Mouse (Mus musculus) right cerebral cortex, postnatal 36 days (tissue): ENCODE measurements around the gene Xrcc4.
"Not testable (repeated sequence)": the region's sequence is repeated elsewhere in the genome, so short reads cannot be mapped to it uniquely, and the experiment has no call there.

Source experiments
- DNase-seq, 2 experiments: peaks; one replicate each; pipeline ENCODE4 v3.0.0; 2022; ENCODE audit warnings: low spot score in 2 of 2, mixed read lengths in 1 of 2

Gene Xrcc4

DNA sequence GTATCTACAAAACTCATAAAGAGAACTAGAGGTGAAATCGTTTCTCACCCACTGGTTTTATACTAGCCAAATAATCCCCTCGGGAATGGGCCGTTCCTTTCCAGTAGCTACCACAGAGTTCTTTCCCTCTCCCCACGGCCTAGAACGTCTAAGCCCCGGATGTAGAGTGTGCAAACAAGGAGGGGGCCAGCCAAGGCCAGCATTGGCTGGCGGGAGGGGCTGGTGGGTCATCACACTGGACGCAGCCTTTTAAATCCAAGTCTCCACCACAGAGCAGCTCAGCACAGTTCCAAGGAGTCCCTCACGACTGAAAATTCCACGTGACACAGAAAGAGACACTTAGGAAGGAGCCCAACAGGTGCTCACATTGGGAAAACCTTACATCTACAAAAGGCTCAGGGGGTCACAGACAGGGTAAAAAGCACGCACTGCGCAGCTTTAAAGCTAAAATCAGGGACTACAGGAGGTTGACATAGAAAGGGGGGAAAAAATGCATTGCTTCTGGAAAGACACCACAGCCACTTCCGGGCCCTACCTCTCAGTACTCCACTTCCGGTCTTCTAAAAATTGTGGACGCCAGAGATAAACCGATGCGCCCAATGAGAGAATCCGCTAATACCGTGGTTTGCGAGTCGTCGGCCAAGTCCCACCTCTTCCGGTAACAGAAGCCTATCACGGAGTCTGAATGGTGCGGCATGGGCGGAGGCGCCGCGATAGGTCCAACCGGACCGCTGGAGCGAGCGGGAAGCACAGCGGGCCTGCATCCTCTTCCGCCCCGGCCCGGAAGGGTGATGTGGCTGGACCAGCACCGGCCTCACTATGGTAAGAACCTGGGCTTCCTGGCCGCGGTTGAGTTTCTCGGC, at the start of gene Xrcc4, which contains the start of gene Tmem167:
Xrcc4 (minus strand) TSS at position 647 of the 863 bp plus-strand sequence.
Tmem167 (plus strand) TSS at position 162 of the 863 bp plus-strand sequence.
- peak; percentile 97 to 99 for DNase-seq

DNA sequence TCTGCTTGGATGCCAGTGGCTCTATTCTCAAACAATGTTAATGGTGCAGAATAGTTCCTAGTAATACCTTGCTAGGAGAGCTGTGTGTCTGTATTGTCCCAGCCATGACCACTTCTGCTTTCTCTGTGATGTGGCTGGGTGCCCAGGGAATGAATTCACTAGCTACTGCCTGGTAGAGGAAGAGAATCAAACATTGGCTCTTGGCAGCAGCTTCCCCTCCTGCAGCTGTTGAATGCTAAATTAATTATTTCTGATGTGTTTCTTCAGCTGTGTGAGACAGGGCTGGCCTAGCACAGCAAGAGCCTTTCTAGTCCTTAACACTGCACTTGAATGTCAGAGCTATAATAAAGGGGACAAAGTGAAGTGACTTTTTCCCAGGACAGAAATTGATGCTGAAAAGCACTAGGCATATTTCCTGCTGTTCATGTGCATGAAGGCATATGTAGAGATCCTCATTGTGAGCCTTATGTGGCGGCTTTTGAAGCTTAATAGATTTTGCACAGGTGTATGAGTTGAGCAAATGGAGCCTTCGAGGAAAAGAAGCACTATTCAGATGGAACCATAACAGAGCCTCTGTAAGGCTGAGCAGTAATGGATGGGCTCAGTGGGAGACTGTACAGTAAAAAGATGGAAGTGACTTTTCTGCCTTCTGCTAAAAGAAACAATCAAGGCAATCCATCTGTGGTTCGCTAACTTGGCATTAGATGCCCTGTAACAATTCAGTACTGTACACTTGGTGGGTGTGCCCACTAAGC, 46.9 kb upstream of the Xrcc4 start:
- DNase-seq, result peak; percentile 20 to 23

DNA sequence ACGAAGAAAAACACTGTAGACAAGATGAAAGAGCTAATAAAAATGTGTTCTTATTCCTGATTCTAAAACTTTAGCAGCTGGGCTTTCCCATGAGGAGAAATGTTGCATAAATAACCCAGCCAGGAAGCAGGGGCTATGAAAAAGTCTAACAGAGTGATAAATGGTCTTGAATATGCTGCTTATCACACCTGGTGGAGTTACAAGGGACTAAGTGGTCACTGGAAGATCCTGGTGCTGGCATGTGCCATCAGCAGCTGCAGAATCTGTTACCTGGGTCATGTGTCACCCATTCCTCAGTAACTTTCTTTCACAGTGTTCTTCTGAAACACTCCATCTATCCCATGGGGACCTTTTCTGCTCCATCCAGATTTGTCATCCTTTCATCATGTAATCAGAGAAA, 22.3 kb upstream of the Xrcc4 start:
- no peak for DNase-seq

- not testable (repeated sequence) for DNase-seq
These were observed 19.3 kb upstream of the Xrcc4 start for GRCm38 (mm10) chr13:90108746-90109145.

- peak in 1 of 2 experiments; percentile 9 for DNase-seq
These were observed 16.7 kb upstream of the Xrcc4 start for GRCm38 (mm10) chr13:90106139-90106538.

- no peak for DNase-seq
These were observed 12.1 kb upstream of the Xrcc4 start for GRCm38 (mm10) chr13:90101514-90101913.

- no peak for DNase-seq
These were observed 396 bp upstream of the Xrcc4 start for GRCm38 (mm10) chr13:90089825-90090183.

- no peak for DNase-seq
These were observed 27.5 kb downstream of the Xrcc4 start for GRCm38 (mm10) chr13:90061877-90062276.

DNA sequence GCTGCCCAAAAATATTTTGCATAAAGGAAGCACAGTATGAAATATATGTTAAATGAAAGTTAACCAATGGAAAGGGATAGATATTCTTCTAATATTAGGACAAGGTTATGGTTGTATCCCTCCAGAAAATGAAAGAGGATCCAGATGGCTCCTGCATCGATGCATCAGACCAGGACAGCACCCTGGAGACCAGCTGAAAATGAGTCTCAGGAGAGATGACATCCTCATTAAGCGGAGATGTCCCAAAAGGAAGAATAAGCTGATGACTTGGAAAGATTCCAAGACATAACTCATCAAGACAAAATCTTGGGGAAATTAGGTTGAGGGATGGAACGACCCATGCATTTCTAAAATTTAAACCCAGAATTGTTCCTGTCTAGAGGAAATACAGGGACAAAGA, 37.0 kb downstream of the Xrcc4 start:
- DNase-seq, result no peak

- DNase-seq, result no peak
These were observed 37.7 kb downstream of the Xrcc4 start for GRCm38 (mm10) chr13:90051735-90052134.

DNA sequence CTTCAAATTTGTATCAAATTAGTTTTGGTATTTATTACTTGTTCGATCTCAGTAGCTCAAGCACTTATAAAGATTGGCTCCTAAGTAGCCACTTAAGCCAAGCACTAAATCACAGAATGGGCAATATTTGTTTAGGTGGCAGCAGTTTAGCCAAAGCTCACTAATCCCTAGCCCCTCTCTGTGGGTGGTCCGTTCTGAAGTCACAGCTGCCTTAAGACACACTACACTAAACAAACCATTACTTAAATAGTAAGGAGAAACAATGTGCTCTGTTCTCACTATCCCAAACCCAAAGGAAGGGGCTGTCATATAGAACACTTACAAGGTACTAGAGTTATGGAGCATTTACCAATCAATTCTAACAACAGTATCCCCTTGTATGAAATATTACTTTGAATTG, 49.8 kb downstream of the Xrcc4 start:
- DNase-seq, result no peak

DNA sequence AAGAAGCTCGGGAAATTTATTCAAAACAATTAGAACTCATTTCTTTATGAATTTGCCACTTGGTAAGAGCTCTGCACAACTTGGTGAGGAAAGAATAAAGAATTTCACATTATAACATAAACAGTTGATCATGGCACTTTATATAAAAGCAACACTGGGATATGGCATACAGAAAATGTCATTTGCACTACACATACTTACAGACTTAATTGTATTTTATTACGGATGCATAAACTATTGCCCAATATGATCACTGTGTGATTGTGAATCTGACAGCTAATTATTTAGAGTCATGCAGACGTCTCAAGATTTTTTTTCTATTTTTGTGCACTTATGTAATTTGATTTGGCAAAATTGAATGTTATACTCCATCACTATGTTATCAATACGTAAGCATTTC, 56.4 kb downstream of the Xrcc4 start:
- no peak for DNase-seq

DNA sequence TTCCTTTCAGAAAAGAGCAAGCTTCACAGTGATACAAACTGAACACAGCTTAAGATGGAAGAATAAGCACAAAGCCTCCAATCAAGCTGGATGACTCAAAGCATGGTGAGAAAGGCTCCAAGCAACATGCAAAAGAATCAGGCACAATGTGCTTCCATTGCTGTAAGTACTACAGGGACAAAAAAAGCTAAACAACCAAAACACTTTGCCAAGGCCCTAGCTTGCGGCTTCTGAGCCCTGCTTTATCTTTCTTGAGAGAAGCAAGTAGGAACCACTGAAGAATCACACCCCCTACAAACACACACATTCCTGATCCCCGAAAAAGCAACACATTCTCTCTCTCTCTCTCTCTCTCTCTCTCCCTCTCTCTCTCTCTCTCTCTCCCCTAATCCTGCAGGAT, 56.9 kb downstream of the Xrcc4 start:
- DNase-seq, result no peak

DNA sequence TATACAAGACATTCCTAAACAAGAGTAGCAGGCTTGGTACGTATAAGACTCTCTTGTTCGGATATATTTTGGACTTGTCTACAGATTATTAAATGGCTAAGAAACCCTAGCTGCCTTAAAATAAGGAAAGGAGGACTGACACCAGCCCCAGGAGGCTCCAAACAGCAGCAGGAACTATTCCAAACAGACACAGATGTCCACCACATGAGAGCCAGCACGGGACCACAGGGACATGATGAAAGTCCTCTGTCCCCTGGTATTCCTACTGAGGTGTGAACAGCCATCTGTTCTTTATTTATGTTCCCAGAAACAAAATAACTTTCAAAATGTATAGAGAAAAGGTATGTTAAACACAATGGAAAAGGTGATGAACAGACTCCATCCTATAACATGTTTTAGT, 58.5 kb downstream of the Xrcc4 start:
- no peak for DNase-seq

DNA sequence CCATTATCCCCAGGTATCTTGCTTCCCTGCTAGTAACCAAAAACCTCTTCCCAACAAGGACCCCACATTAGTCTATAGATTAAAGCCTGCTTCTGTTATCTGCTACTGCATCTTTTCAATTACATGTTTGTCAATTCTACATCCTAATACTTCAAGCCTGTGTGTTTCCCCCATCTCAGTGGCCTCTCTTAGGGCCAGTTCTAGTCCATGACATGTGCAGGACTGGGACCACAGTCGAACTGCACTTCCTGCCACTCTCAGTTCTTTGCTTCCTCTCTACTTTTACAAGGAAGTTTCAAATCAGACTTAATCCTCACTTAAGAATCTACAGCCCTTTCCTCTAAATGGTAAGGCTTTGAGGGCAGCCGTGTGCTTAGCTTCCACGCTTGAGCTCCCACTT, 76.8 kb downstream of the Xrcc4 start:
- DNase-seq, result no peak

DNA sequence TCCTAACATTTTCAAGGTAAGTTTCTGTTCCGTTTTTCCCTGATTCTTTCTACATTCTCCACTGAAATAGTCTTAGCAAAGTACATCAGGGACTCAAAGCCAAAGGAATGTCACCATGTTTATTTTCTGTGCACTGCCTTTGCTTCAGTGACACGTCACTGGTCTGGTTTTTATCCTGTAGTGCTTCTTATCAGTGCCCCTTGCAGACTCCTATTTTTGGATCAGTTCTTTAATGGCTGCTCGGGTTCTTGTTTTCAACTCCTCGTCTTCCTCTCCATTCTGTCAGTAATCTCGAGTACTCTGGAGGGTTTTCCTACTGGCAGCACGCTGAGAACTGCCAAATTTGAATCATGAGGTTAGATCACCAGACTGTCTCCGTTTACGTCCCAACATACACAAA, 77.2 kb downstream of the Xrcc4 start:
- no peak for DNase-seq

- DNase-seq, result no peak
These were observed 78.3 kb downstream of the Xrcc4 start for GRCm38 (mm10) chr13:90011129-90011528.

GRCm38 (mm10) chr13:90009786-90010185, 79.6 kb downstream of the Xrcc4 start:
- no peak for DNase-seq

GRCm38 (mm10) chr13:90005561-90005960, 83.8 kb downstream of the Xrcc4 start:
- no peak for DNase-seq

- DNase-seq, result no peak
These were observed 91.9 kb downstream of the Xrcc4 start for GRCm38 (mm10) chr13:89997531-89997930.

DNA sequence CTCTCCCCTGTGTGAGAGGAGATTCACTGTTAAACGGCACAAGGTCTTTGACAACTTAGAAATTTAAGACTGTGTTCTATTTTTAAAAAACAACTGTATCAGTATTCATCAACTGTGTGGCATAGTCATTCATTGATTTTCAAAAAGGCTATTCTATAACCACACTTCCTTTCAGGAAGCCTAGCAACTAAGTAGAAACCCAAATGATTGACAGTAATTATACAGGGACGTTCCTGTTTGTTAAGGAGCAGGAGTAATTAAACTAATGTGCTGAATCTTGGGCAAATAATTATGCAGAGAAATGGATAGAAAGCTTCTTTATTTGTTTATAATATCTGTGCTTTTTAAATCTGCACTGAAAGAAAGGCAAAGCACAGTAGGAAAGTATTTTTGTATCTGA, 103.3 kb downstream of the Xrcc4 start:
- DNase-seq, result no peak

DNA sequence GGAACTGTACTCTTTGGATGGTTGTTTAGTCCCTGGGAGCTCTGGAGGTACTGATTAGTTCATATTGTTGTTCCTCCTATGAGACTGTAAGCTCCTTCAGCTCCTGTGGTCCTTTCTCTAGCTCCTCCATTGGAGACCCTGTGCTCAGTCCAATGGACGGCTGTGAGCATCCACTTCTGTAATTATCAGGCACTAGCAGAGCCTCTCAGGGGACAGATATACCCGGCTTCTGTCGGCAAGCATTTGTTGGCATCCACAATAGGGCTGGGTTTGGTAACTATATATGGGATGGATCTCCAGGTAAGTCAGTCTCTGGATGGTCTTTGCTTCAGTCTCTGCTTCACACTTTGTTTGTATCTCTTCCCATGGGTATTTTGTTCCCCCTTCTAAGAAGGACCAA, 118.5 kb downstream of the Xrcc4 start:
- no peak for DNase-seq

GRCm38 (mm10) chr13:89968671-89969070, 120.7 kb downstream of the Xrcc4 start:
- DNase-seq, result no peak
